Mouse (Mus musculus): ENCODE measurements around the gene Apol9a. TPM values are rescaled to one million over a fixed set of nuclear protein-coding genes. Genes with fewer than 3 reads are reported as not detected.

Apol9a gene
- polyA plus RNA-seq, 1 experiment from 2014 or later, result not detected

GRCm38 (mm10) chr15:77384340-77385030, 26.4 kb downstream of the Apol9a start:
- H3K4me1 ChIP-seq (ENCODE audit: control insufficient read depth, insufficient read depth, low read length), result no peaks in the 10 kb centered on the region
- 88% methylated on average over 7 of the region's 7 CpGs for WGBS
- H3K27ac ChIP-seq (ENCODE audit: low read length), result no peak overlapping the region
- H3K27me3 ChIP-seq (ENCODE audit: control insufficient read depth, insufficient read depth, low read length), result no peaks in the 10 kb centered on the region
- H3K4me3 ChIP-seq (ENCODE audit: low read depth, low read length), result no peak overlapping the region
- no peaks in the 10 kb centered on the region for H3K9me3 ChIP-seq (ENCODE audit: control insufficient read depth, low read depth, low read length)
- H3K9ac ChIP-seq (replicated peaks; ENCODE audit: low read depth, low read length), result no peak overlapping the region
- ATAC-seq (ENCODE audit: insufficient number of reproducible peaks, insufficient read depth, low FRiP score, low read depth), result no peak
- no peaks in the 10 kb centered on the region for H3K36me3 ChIP-seq (ENCODE audit: control insufficient read depth, insufficient read depth, low read length)
- H3K4me2 ChIP-seq (replicated peaks; ENCODE audit: low read depth, low read length), result no peak overlapping the region

- 56% methylated on average over 1 of the region's 1 CpGs for WGBS
- peak; percentile 42; the same call in 1 of the 2 replicates for ATAC-seq (ENCODE audit: insufficient number of reproducible peaks, insufficient read depth, low FRiP score, low read depth)
Observed at GRCm38 (mm10) chr15:77382880-77383279, 28.1 kb downstream of the Apol9a start.

GRCm38 (mm10) chr15:77382271-77382850, 28.6 kb downstream of the Apol9a start:
- Histone ChIP-seq H3K9me3 (ENCODE audit: control insufficient read depth, low read depth, low read length) (no peaks in the 10 kb centered on the region), H3K27me3 (ENCODE audit: control insufficient read depth, insufficient read depth, low read length) (no peaks in the 10 kb centered on the region), H3K9ac (replicated peaks; ENCODE audit: low read depth, low read length) (no peak overlapping the region), H3K4me1 (ENCODE audit: control insufficient read depth, insufficient read depth, low read length) (no peaks in the 10 kb centered on the region), H3K36me3 (ENCODE audit: control insufficient read depth, insufficient read depth, low read length) (no peaks in the 10 kb centered on the region), H3K4me2 (replicated peaks; ENCODE audit: low read depth, low read length) (no peak overlapping the region), H3K27ac (ENCODE audit: low read length) (no peak overlapping the region), H3K4me3 (ENCODE audit: low read depth, low read length) (no peak overlapping the region)
- 82% methylated on average over 11 of the region's 11 CpGs for WGBS
- ATAC-seq (ENCODE audit: insufficient number of reproducible peaks, insufficient read depth, low FRiP score, low read depth), result peak; percentile 28; the same call in 1 of the 2 replicates

More at GRCm38 (mm10) chr15:77382880-77383279, 28.1 kb downstream of the Apol9a start:
- Histone ChIP-seq H3K27ac (ENCODE audit: low read length) (no peak overlapping the region), H3K36me3 (ENCODE audit: control insufficient read depth, insufficient read depth, low read length) (no peaks in the 10 kb centered on the region), H3K9ac (replicated peaks; ENCODE audit: low read depth, low read length) (no peak overlapping the region), H3K9me3 (ENCODE audit: control insufficient read depth, low read depth, low read length) (no peaks in the 10 kb centered on the region), H3K4me3 (ENCODE audit: low read depth, low read length) (no peak overlapping the region), H3K27me3 (ENCODE audit: control insufficient read depth, insufficient read depth, low read length) (no peaks in the 10 kb centered on the region), H3K4me2 (replicated peaks; ENCODE audit: low read depth, low read length) (no peak overlapping the region), H3K4me1 (ENCODE audit: control insufficient read depth, insufficient read depth, low read length) (no peaks in the 10 kb centered on the region)

GRCm38 (mm10) chr15:77381481-77381880, 29.5 kb downstream of the Apol9a start:
- Histone ChIP-seq H3K9me3 (ENCODE audit: control insufficient read depth, low read depth, low read length) (no peaks in the 10 kb centered on the region), H3K36me3 (ENCODE audit: control insufficient read depth, insufficient read depth, low read length) (no peaks in the 10 kb centered on the region), H3K9ac (replicated peaks; ENCODE audit: low read depth, low read length) (no peak overlapping the region), H3K27ac (ENCODE audit: low read length) (no peak overlapping the region), H3K4me2 (replicated peaks; ENCODE audit: low read depth, low read length) (no peak overlapping the region), H3K4me3 (ENCODE audit: low read depth, low read length) (no peak overlapping the region), H3K4me1 (ENCODE audit: control insufficient read depth, insufficient read depth, low read length) (no peaks in the 10 kb centered on the region), H3K27me3 (ENCODE audit: control insufficient read depth, insufficient read depth, low read length) (no peaks in the 10 kb centered on the region)
- WGBS, result 80% methylated on average over 6 of the region's 6 CpGs
- ATAC-seq (ENCODE audit: insufficient number of reproducible peaks, insufficient read depth, low FRiP score, low read depth), result no peak

GRCm38 (mm10) chr15:77379921-77380320, 31.0 kb downstream of the Apol9a start:
- H3K4me3 ChIP-seq (ENCODE audit: low read depth, low read length), result no peak overlapping the region
- no peak for ATAC-seq (ENCODE audit: insufficient number of reproducible peaks, insufficient read depth, low FRiP score, low read depth)
- H3K4me2 ChIP-seq (replicated peaks; ENCODE audit: low read depth, low read length), result no peak overlapping the region
- H3K27me3 ChIP-seq (ENCODE audit: control insufficient read depth, insufficient read depth, low read length), result no peaks in the 10 kb centered on the region
- H3K9ac ChIP-seq (replicated peaks; ENCODE audit: low read depth, low read length), result no peak overlapping the region
- H3K27ac ChIP-seq (ENCODE audit: low read length), result no peak overlapping the region
- 52% methylated on average over 4 of the region's 4 CpGs for WGBS
- no peaks in the 10 kb centered on the region for H3K4me1 ChIP-seq (ENCODE audit: control insufficient read depth, insufficient read depth, low read length)
- no peaks in the 10 kb centered on the region for H3K9me3 ChIP-seq (ENCODE audit: control insufficient read depth, low read depth, low read length)
- no peaks in the 10 kb centered on the region for H3K36me3 ChIP-seq (ENCODE audit: control insufficient read depth, insufficient read depth, low read length)

- WGBS, result 86% methylated on average over 4 of the region's 4 CpGs
Observed at GRCm38 (mm10) chr15:77377419-77377818, 33.5 kb downstream of the Apol9a start.

GRCm38 (mm10) chr15:77376920-77377319, 34.0 kb downstream of the Apol9a start:
- Histone ChIP-seq H3K27ac (ENCODE audit: low read length) (no peak overlapping the region), H3K4me1 (ENCODE audit: control insufficient read depth, insufficient read depth, low read length) (no peaks in the 10 kb centered on the region), H3K27me3 (ENCODE audit: control insufficient read depth, insufficient read depth, low read length) (no peaks in the 10 kb centered on the region), H3K4me2 (replicated peaks; ENCODE audit: low read depth, low read length) (no peak overlapping the region), H3K36me3 (ENCODE audit: control insufficient read depth, insufficient read depth, low read length) (no peaks in the 10 kb centered on the region), H3K4me3 (ENCODE audit: low read depth, low read length) (no peak overlapping the region), H3K9me3 (ENCODE audit: control insufficient read depth, low read depth, low read length) (no peaks in the 10 kb centered on the region), H3K9ac (replicated peaks; ENCODE audit: low read depth, low read length) (no peak overlapping the region)
- WGBS, result 80% methylated on average over 7 of the region's 7 CpGs
- ATAC-seq (ENCODE audit: insufficient number of reproducible peaks, insufficient read depth, low FRiP score, low read depth), result no peak

More at GRCm38 (mm10) chr15:77377419-77377818, 33.5 kb downstream of the Apol9a start:
- H3K27me3 ChIP-seq (ENCODE audit: control insufficient read depth, insufficient read depth, low read length), result no peaks in the 10 kb centered on the region
- no peaks in the 10 kb centered on the region for H3K36me3 ChIP-seq (ENCODE audit: control insufficient read depth, insufficient read depth, low read length)
- H3K9ac ChIP-seq (replicated peaks; ENCODE audit: low read depth, low read length), result no peak overlapping the region
- no peak for ATAC-seq (ENCODE audit: insufficient number of reproducible peaks, insufficient read depth, low FRiP score, low read depth)
- no peak overlapping the region for H3K27ac ChIP-seq (ENCODE audit: low read length)
- H3K4me2 ChIP-seq (replicated peaks; ENCODE audit: low read depth, low read length), result no peak overlapping the region
- H3K4me3 ChIP-seq (ENCODE audit: low read depth, low read length), result no peak overlapping the region
- no peaks in the 10 kb centered on the region for H3K4me1 ChIP-seq (ENCODE audit: control insufficient read depth, insufficient read depth, low read length)
- no peaks in the 10 kb centered on the region for H3K9me3 ChIP-seq (ENCODE audit: control insufficient read depth, low read depth, low read length)

GRCm38 (mm10) chr15:77370588-77370987, 40.3 kb downstream of the Apol9a start:
- Histone ChIP-seq H3K27me3 (ENCODE audit: control insufficient read depth, insufficient read depth, low read length) (no peaks in the 10 kb centered on the region), H3K36me3 (ENCODE audit: control insufficient read depth, insufficient read depth, low read length) (no peaks in the 10 kb centered on the region), H3K4me2 (replicated peaks; ENCODE audit: low read depth, low read length) (no peak overlapping the region), H3K27ac (ENCODE audit: low read length) (no peak overlapping the region), H3K9ac (replicated peaks; ENCODE audit: low read depth, low read length) (no peak overlapping the region), H3K4me3 (ENCODE audit: low read depth, low read length) (no peak overlapping the region), H3K4me1 (ENCODE audit: control insufficient read depth, insufficient read depth, low read length) (peaks cover 14% of the 10 kb centered on the region; the same call in 1 of the 2 replicates), H3K9me3 (ENCODE audit: control insufficient read depth, low read depth, low read length) (no peaks in the 10 kb centered on the region)
- ATAC-seq (ENCODE audit: insufficient number of reproducible peaks, insufficient read depth, low FRiP score, low read depth), result no peak
- WGBS, result 85% methylated on average over 8 of the region's 8 CpGs

Measured in stomach, embryonic 14.5 days (tissue).